Mouse (Mus musculus) heart, adult 2 months (tissue): Measurements from ENCODE around the gene Itsn1. TPM values are rescaled to one million over a fixed set of nuclear protein-coding genes. Genes with fewer than 3 reads are reported as not detected.

ENCODE experiments used
- DNase-seq, 2 experiments: peaks; one replicate each; pipeline ENCODE4 v3.0.0; 2021
- H3K27ac ChIP-seq: fragments of 200-600 bp; 2 replicates; pipeline ENCODE4 v1.8.1; 2022
- H3K27me3 ChIP-seq: fragments of 200-500 bp; 2 replicates; pipeline ENCODE4 v1.6.1; 2012; ENCODE audit warnings: mild to moderate bottlenecking, low read length, inconsistent platforms, mixed read lengths; ENCODE audit not compliant: control insufficient read depth, insufficient read depth
- H3K36me3 ChIP-seq: fragments of 200-500 bp; 2 replicates; pipeline ENCODE4 v1.6.1; 2012; ENCODE audit warnings: low read length, inconsistent platforms; ENCODE audit not compliant: control insufficient read depth, insufficient read depth
- H3K4me1 ChIP-seq: fragments of 200-500 bp; 2 replicates; pipeline ENCODE4 v1.6.1; 2011; ENCODE audit warnings: low read length; ENCODE audit not compliant: control insufficient read depth, insufficient read depth
- H3K4me3 ChIP-seq: fragments of 200-600 bp; 2 replicates; pipeline ENCODE4 v1.8.1; 2022
- H3K79me2 ChIP-seq: fragments of 200-500 bp; replicated peaks from 2 replicates; pipeline ENCODE4 v1.6.1; 2012; ENCODE audit warnings: mild to moderate bottlenecking, inconsistent platforms, low read length, moderate library complexity, mixed read lengths; ENCODE audit not compliant: control insufficient read depth, insufficient read depth
- H3K9ac ChIP-seq: fragments of 200-500 bp; 2 replicates; pipeline ENCODE4 v1.6.1; 2012; ENCODE audit warnings: low read depth, mild to moderate bottlenecking, control low read depth, inconsistent platforms, low read length, mixed read lengths
- CTCF ChIP-seq: fragments of 200-600 bp; IDR thresholded peaks from 2 replicates; pipeline ENCODE4 v1.8.1; 2022; ENCODE audit warnings: antibody characterized with exemption, mild to moderate bottlenecking, moderate library complexity
- EP300 ChIP-seq: fragments of 200-500 bp; IDR thresholded peaks from 2 replicates; pipeline ENCODE4 v1.6.1; 2011; ENCODE audit warnings: low read depth, low read length, control low read depth; ENCODE audit not compliant: insufficient read depth
- POLR2A ChIP-seq: fragments of 200-500 bp; IDR thresholded peaks from 2 replicates; pipeline ENCODE4 v1.6.1; 2011; ENCODE audit warnings: mild to moderate bottlenecking, low read depth, low read length, control low read depth; ENCODE audit not compliant: insufficient read depth
- WGBS: fragments of 180-500 bp; shearing (Covaris S2); methylation state at CpG from one replicate; pipeline ENCODE4 v1.1.7; 2018; 5-methylcytosine and 5-hydroxymethylcytosine counted together
- intact Hi-C: fragments of 180-260 bp; cut with DNase I; formaldehyde crosslinking; loops from one replicate; pipeline ENCODE4 v1.15.1; 2025
- long read RNA-seq: library from polyadenylated mRNA; stranded (forward); transcript quantifications from one replicate; pipeline ENCODE4 v2.0.0, GENCODE M21; 2021
- polyA plus RNA-seq: library from polyadenylated mRNA; depleted of rRNA; stranded (reverse); fragments of >200 nt; gene quantifications from 2 replicates; pipeline ENCODE4 v1.2.3, GENCODE M21; 2012; rRNA removed
- total RNA-seq, 2 experiments: library from RNA; stranded (reverse); gene quantifications; 2 replicates each; pipeline ENCODE4 v1.2.3; 2021

Itsn1 gene
- total RNA-seq: 10 to 100 TPM; 45.1 to 46.7 TPM
- polyA plus RNA-seq: 35.8 and 48.5 TPM in 2 replicates
- long read RNA-seq, full-length matches to known transcripts: 7 of 19 reads
- long read RNA-seq, partial matches to known transcripts: 7 of 19 reads
- long read RNA-seq, other reads (novel, unspliced or antisense): 5 of 19 reads

DNA sequence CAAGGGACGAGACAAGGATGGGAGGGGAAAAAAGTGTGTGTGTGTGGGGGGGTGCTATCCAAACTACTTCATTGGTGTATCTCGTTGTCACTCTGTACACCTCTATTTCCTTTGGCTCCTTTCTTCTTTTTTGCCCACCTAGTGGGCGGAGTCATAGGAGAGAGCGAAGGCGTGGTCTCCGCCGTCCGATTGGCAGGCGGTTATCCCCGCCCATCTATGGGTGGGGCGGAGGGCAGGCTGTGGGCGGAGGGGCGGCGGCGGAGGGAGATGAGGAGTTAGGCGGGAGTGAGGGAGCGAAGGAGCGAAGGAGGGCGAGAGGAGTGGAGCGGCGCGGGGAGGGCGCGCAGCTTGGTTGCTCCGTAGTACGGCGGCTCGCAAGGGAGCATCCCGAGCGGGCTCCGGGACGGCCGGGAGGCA is at the start of gene Itsn1:
Gene Itsn1, plus strand, starts transcription at position 216 of the 417 bp plus-strand sequence.
- intact Hi-C loops: loop anchor here (2.0 to 5.0 kb wide), 3 partner anchors 40 to 573 kb away; partner anchors contain the start of genes Donson and Smim11
- DNase-seq: peak; percentile 98
- H3K27ac ChIP-seq: peak within 1 kb of the TSS; percentile 83
- H3K36me3 ChIP-seq: no peaks in the 10 kb centered on the region
- TF ChIP-seq CTCF: 0 out of 2 replicates have a peak, but pooled peaks have one; percentile 9
- peak; percentile 87 for TF ChIP-seq POLR2A
- no peak for TF ChIP-seq EP300
- peak within 1 kb of the TSS; percentile 92 for H3K9ac ChIP-seq
- peaks cover 5% of the 10 kb centered on the region for H3K79me2 ChIP-seq
- H3K4me1 ChIP-seq: peaks cover 6% of the 10 kb centered on the region; the same call in 1 of the 2 replicates
- peak within 1 kb of the TSS; percentile 81 for H3K4me3 ChIP-seq
- WGBS: 1% methylated on average over 26 of the region's 33 CpGs
- no peaks in the 10 kb centered on the region for H3K27me3 ChIP-seq

DNA sequence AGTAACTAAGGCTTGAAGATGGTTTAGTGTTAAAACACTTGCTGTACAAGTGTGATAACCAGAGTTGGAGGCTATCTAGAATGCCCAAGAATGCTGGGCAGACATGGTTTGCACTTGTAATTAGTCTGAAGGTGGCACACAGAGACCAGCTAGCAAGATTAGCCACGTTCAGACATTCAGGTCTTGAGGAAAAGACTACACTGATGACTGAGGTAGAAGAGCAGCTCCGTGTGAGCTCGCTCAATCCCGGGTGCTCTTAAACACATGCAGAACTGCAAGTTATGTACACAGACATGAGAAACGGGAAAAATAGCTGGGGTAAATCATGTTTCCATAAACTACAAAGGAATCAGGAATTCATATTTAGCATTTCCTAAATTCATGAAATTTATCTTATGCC is 48.4 kb upstream of the Itsn1 start:
- DNase-seq: no peak
- Histone ChIP-seq H3K9ac (no peak overlapping the region), H3K79me2 (no peaks in the 10 kb centered on the region), H3K36me3 (peaks cover 9% of the 10 kb centered on the region; the same call in 1 of the 2 replicates), H3K4me3 (no peak overlapping the region), H3K27me3 (no peaks in the 10 kb centered on the region), H3K4me1 (no peaks in the 10 kb centered on the region), H3K27ac (no peak overlapping the region)
- no peak for TF ChIP-seq CTCF
- no peak for TF ChIP-seq POLR2A
- no peak for TF ChIP-seq EP300
- intact Hi-C loops: no loop called here
- WGBS: 66% methylated on average over 5 of the region's 5 CpGs

- DNase-seq: no peak
- Histone ChIP-seq H3K4me3 (no peak overlapping the region), H3K9ac (no peak overlapping the region), H3K4me1 (peaks cover 1% of the 10 kb centered on the region; the same call in 1 of the 2 replicates), H3K27me3 (no peaks in the 10 kb centered on the region), H3K79me2 (no peaks in the 10 kb centered on the region), H3K27ac (no peak overlapping the region), H3K36me3 (no peaks in the 10 kb centered on the region)
- intact Hi-C loops: loop anchor here (5.0 kb wide), 1 partner anchor 38 kb away; the partner anchor contains the start of genes Gart and Son
- WGBS: 60% methylated on average over 5 of the region's 5 CpGs
- no peak for TF ChIP-seq EP300
- no peak for TF ChIP-seq CTCF
- no peak for TF ChIP-seq POLR2A
Observed at GRCm38 (mm10) chr16:91685526-91685925, 43.6 kb upstream of the Itsn1 start.

DNA sequence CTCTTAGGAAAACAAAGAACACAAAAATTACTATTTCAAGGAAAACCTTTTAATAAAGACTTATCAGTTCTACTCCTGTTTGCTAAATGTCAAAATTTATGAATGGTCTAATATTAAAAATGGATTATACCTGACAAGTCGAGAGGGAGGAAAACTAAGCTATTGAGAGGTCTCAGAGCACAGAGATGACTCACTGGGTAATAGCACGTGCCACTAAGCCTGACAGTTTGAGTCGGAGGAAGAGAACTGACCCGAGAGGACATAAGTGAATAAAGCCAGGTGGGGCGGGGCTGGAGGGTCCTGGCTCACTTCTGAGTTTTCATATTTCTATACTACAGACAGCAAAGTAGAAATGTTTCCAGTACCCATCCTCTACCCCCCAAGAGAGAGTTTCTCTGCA is 42.7 kb upstream of the Itsn1 start:
- Histone ChIP-seq H3K9ac (no peak overlapping the region), H3K4me1 (peaks cover 1% of the 10 kb centered on the region; the same call in 1 of the 2 replicates), H3K79me2 (no peaks in the 10 kb centered on the region), H3K27me3 (no peaks in the 10 kb centered on the region), H3K36me3 (no peaks in the 10 kb centered on the region), H3K4me3 (no peak overlapping the region), H3K27ac (no peak overlapping the region)
- TF ChIP-seq CTCF: no peak
- WGBS: 68% methylated on average over 5 of the region's 5 CpGs
- no peak for DNase-seq
- intact Hi-C loops: loop anchor here (5.0 kb wide), 1 partner anchor 39 kb away; the partner anchor contains the start of genes Gart and Son

DNA sequence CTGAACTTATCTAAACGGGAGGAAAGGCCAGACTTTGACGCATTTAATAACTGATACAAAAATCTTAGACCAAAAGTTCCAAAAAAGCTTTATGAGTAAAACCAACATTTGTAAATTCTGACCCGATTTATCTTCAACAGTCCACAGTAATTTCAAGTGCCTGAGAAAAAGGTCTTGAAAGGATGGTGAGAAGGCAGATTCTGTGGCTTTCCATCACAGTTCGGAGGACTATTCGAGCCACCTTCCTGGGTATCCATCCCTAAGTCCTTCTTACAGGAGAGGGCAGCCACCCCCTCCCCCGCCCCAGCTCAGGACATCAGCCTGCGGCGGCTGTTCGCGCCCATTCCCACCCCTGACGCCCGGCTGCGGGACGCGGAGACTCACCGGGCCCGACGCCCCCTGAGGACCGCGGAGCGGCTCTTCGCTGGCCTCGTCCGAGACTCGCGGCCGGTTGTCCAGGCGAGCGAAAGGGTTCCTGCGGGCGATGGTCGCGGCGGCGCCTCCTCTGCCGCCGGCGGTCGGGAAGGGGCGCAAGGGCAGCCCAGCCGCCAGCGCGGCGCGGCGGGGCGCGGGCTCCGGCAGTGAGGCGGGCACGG is 41.0 kb upstream of the Itsn1 start:
- Histone ChIP-seq H3K9ac (peak overlapping the region; percentile 92), H3K4me3 (peak overlapping the region; percentile 76), H3K36me3 (no peaks in the 10 kb centered on the region), H3K27me3 (no peaks in the 10 kb centered on the region), H3K27ac (peak overlapping the region; percentile 71), H3K79me2 (no peaks in the 10 kb centered on the region), H3K4me1 (peaks cover 1% of the 10 kb centered on the region; the same call in 1 of the 2 replicates)
- WGBS: 3% methylated on average over 51 of the region's 51 CpGs
- TF ChIP-seq EP300 (no peak), POLR2A (no peak), CTCF (no peak)
- no peak for DNase-seq
- intact Hi-C loops: loop anchor here (2.0 to 5.0 kb wide), 2 partner anchors 41 kb away; partner anchors contain the start of genes Cryzl1, Gart, Itsn1 and Son
